Mouse (Mus musculus) stomach, postnatal 0 days (tissue): ENCODE measurements around the gene Olfr1250.
"Not testable (repeated sequence)": the region's sequence is repeated elsewhere in the genome, so short reads cannot be mapped to it uniquely, and the experiment has no call there.

Experiments used
- CTCF ChIP-seq: IDR thresholded peaks from 2 replicates; pipeline ENCODE4 v1.5.1; 2016; ENCODE audit warnings: antibody characterized with exemption, low read depth, mild to moderate bottlenecking, moderate library complexity
- EP300 ChIP-seq: optimal IDR thresholded peaks from 2 replicates; pipeline ENCODE3; 2016; ENCODE audit warnings: antibody characterized with exemption

DNA sequence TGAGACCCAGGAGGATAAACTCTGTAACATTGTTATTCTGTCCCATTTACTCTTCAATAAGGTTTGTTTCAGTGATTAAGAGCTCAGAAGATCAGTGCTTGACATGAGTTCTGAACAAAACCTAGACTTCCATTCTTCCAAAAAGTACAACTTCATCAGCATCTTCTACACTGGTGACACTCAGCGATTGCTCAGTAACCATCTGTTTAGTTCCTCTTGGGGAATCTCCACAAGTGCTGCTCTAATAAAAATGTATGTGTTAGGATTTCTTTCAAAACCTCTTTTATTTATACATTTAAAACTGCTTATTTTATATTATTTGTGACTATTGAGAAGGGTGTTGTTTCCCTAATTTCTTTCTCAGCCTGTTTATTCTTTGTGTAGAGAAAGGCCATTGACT, 43.1 kb downstream of the Olfr1250 start, which contains the start of gene Olfr1248:
- TF ChIP-seq CTCF, EP300: not testable (repeated sequence)
